Comparison of ENCODE assay signal across 11 mouse cellular contexts in the genomic region with DNA sequence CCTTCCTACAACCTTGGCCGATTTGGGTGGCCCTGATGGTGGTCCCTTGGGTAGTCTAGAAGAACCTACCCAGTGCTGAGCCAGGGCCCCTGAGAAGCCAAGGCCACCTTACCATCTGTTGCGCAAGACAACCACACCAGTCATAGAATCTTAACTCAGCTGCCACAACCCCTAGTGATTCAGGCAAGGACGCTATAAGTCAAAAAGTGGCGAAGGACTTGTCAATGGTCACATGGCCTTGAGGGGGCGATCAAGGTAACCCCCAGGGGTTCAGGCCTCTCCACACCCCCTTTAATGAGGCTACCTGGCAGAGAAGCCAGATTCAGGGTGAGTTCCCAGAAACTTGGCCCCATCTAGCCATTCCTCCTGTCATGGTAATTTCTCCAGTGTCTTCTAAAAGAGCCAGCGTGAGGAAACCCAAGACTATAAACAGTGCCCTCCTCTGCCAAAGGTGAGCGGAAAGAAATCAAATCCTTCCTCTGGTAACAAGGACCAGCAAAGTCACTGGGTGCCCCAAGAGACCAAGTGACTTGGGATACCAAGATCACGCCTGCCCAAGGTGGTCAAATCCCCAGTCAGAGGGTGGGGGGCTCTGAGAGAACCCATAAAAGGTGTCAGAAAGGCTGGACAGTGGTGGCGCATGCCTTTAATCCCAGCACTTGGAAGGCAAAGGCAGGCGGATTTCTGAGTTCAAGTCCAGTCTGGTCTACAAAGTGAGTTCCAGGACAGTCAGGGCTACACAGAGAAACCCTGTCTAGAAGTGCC. TPM values are rescaled to one million over a fixed set of nuclear protein-coding genes. Genes with fewer than 3 reads are reported as not detected.
DNase-seq lines count a peak whose midpoint lies in the region; ATAC-seq and TF ChIP-seq lines count a peak whose summit lies in the region.
"Had no signal": no experiment of that assay in that cellular context is flagged by ENCODE, and none has a peak within 500 bp of the region (broad histone marks: within the 10 kb centered on the region; RNA-seq: fewer than 3 reads in every experiment).

No protein-coding gene starts in this region.

- H3K9ac ChIP-seq in hindbrain, embryonic 14.5 days, result no peak overlapping the region
- no peak overlapping the region for H3K9ac ChIP-seq in hindbrain, embryonic 16.5 days (ENCODE audit: low read depth, low read length)
- no peak overlapping the region for H3K9ac ChIP-seq in intestine, postnatal 0 days (ENCODE audit: low read depth, low read length)

- H3K4me3 ChIP-seq in hindbrain, embryonic 14.5 days (replicated peaks; ENCODE audit: low read length), result no peak overlapping the region
- no peak overlapping the region for H3K4me3 ChIP-seq in hindbrain, embryonic 16.5 days (ENCODE audit: low read length)
- no peak overlapping the region for H3K4me3 ChIP-seq in intestine, postnatal 0 days (ENCODE audit: low read depth, low read length)
- no peak overlapping the region for H3K4me3 ChIP-seq in thymus, adult 2 months (ENCODE audit: control insufficient read depth, insufficient read depth, low read length)

- H3K9me3 ChIP-seq in hindbrain, embryonic 14.5 days (ENCODE audit: control insufficient read depth, low read length), result no peaks in the 10 kb centered on the region
- no peaks in the 10 kb centered on the region for H3K9me3 ChIP-seq in hindbrain, embryonic 16.5 days (ENCODE audit: control insufficient read depth, low read length)
- no peaks in the 10 kb centered on the region for H3K9me3 ChIP-seq in intestine, postnatal 0 days (ENCODE audit: control insufficient read depth)

- peaks cover 29% of the 10 kb centered on the region for H3K4me1 ChIP-seq in hindbrain, embryonic 14.5 days (replicated peaks; ENCODE audit: control insufficient read depth, insufficient read depth, low read length)
- H3K4me1 ChIP-seq in hindbrain, embryonic 16.5 days (ENCODE audit: control insufficient read depth, insufficient read depth, low read depth, low read length), result peaks cover 32% of the 10 kb centered on the region
- no peaks in the 10 kb centered on the region; the same call in 1 of the 2 replicates for H3K4me1 ChIP-seq in intestine, postnatal 0 days (replicated peaks; ENCODE audit: control insufficient read depth, insufficient read depth, low read length)
- peaks cover 32% of the 10 kb centered on the region for H3K4me1 ChIP-seq in thymus, adult 2 months (replicated peaks; ENCODE audit: control insufficient read depth, insufficient read depth, low read length)

- H3K36me3 ChIP-seq in hindbrain, embryonic 14.5 days (replicated peaks; ENCODE audit: control insufficient read depth, insufficient read depth), result no peaks in the 10 kb centered on the region
- no peaks in the 10 kb centered on the region for H3K36me3 ChIP-seq in hindbrain, embryonic 16.5 days (ENCODE audit: control insufficient read depth, insufficient read depth, low read length)
- H3K36me3 ChIP-seq in intestine, postnatal 0 days (ENCODE audit: control insufficient read depth, insufficient read depth), result no peaks in the 10 kb centered on the region; the same call in 1 of the 2 replicates
- no peaks in the 10 kb centered on the region for H3K36me3 ChIP-seq in thymus, adult 2 months (ENCODE audit: control insufficient read depth, insufficient read depth, low read length)

- H3K4me2 ChIP-seq in hindbrain, embryonic 14.5 days (replicated peaks), result peak overlapping the region; percentile 91; the same call in 1 of the 2 replicates
- no peak overlapping the region for H3K4me2 ChIP-seq in hindbrain, embryonic 16.5 days (ENCODE audit: low read length)
- peak overlapping the region; percentile 75; the same call in 1 of the 2 replicates for H3K4me2 ChIP-seq in intestine, postnatal 0 days (replicated peaks; ENCODE audit: low read depth)

- DNase-seq in cerebellum, adult 9-11 months, result peak; percentile 64
- no peak for DNase-seq in cerebellum, postnatal 36 days
- no peak for DNase-seq in hindbrain, embryonic 14.5 days (ENCODE audit: low spot score)
- peak; percentile 22 for DNase-seq in MN1 (ENCODE audit: low spot score)
- DNase-seq in embryo, embryonic 11 days, result no peak
- DNase-seq in thymus, adult 2 months, result no peak
- DNase-seq: cerebellum, adult 18-20 months; heart, postnatal 36 days; lung, adult 18-20 months had no signal

- H3K27me3 ChIP-seq in hindbrain, embryonic 14.5 days (ENCODE audit: control insufficient read depth, insufficient read depth, low read length), result no peaks in the 10 kb centered on the region
- H3K27me3 ChIP-seq in hindbrain, embryonic 16.5 days (replicated peaks; ENCODE audit: control insufficient read depth, insufficient read depth, low read length), result no peaks in the 10 kb centered on the region
- H3K27me3 ChIP-seq in intestine, postnatal 0 days (replicated peaks; ENCODE audit: control insufficient read depth, insufficient read depth, low read length), result no peaks in the 10 kb centered on the region
- H3K27me3 ChIP-seq in thymus, adult 2 months (ENCODE audit: control insufficient read depth, insufficient read depth, low read length), result no peaks in the 10 kb centered on the region

- peak; percentile 15; the same call in 1 of the 2 replicates for TF ChIP-seq CTCF in intestine, postnatal 0 days (IDR thresholded peaks at IDR 0.05; ENCODE audit: low read depth)
- no peak for TF ChIP-seq CTCF in thymus, adult 2 months (IDR thresholded peaks at IDR 0.05; ENCODE audit: borderline replicate concordance, control insufficient read depth, extremely low read depth, insufficient read depth, low read length, poor library complexity)

- no peak for ATAC-seq in hindbrain, embryonic 14.5 days (ENCODE audit: low FRiP score)
- ATAC-seq in hindbrain, embryonic 16.5 days, result no peak
- ATAC-seq in intestine, postnatal 0 days, result no peak

- no peak overlapping the region for H3K27ac ChIP-seq in hindbrain, embryonic 14.5 days
- no peak overlapping the region for H3K27ac ChIP-seq in hindbrain, embryonic 16.5 days (ENCODE audit: low read depth, low read length)
- H3K27ac ChIP-seq in intestine, postnatal 0 days (ENCODE audit: low read depth, low read length), result no peak overlapping the region
- H3K27ac ChIP-seq in thymus, adult 2 months (ENCODE audit: control insufficient read depth, insufficient read depth, low read length), result no peak overlapping the region

- TF ChIP-seq POLR2A in thymus, adult 2 months (IDR thresholded peaks at IDR 0.05; ENCODE audit: control insufficient read depth, extremely low read depth, insufficient read depth, low read length, poor library complexity), result no peak

- 80% methylated on average over 10 of the region's 10 CpGs for WGBS in hindbrain, embryonic 14.5 days
- 81% methylated on average over 10 of the region's 10 CpGs for WGBS in hindbrain, embryonic 16.5 days
- WGBS in intestine, postnatal 0 days, result 70% methylated on average over 10 of the region's 10 CpGs
- WGBS in thymus, adult 2 months, result 92% methylated on average over 10 of the region's 10 CpGs

RNA-seq across cellular contexts. Expression of gene Sdhb, which starts 1.1 kb away (rescaled TPM):
- 482 and 502 TPM in 2 replicates for polyA plus RNA-seq in hindbrain, embryonic 14.5 days (2014; fragmentation: Nextera tagmentation; extraction: Ambion mirVana)
- 490 and 530 TPM in 2 replicates for polyA plus RNA-seq in hindbrain, embryonic 16.5 days (2015; fragmentation: Nextera tagmentation; extraction: Ambion mirVana)
- polyA plus RNA-seq in intestine, postnatal 0 days (2015; fragmentation: Nextera tagmentation; extraction: Ambion mirVana), result 588 and 627 TPM in 2 replicates
- 194 and 239 TPM in 2 replicates for polyA plus RNA-seq in thymus, adult 2 months (2012; rRNA removed)

RNA-seq across cellular contexts. Expression of gene Atp13a2, which starts 26.8 kb away (rescaled TPM):
- polyA plus RNA-seq in hindbrain, embryonic 14.5 days (2014; fragmentation: Nextera tagmentation; extraction: Ambion mirVana), result 176 and 178 TPM in 2 replicates
- polyA plus RNA-seq in hindbrain, embryonic 16.5 days (2015; fragmentation: Nextera tagmentation; extraction: Ambion mirVana), result 185 and 196 TPM in 2 replicates
- polyA plus RNA-seq in intestine, postnatal 0 days (2015; fragmentation: Nextera tagmentation; extraction: Ambion mirVana), result 10.9 and 11.7 TPM in 2 replicates
- 300 and 301 TPM in 2 replicates for polyA plus RNA-seq in thymus, adult 2 months (2012; rRNA removed)

RNA-seq across cellular contexts. Expression of gene Mfap2, which starts 50.3 kb away (rescaled TPM):
- 164 and 190 TPM in 2 replicates for polyA plus RNA-seq in hindbrain, embryonic 14.5 days (2014; fragmentation: Nextera tagmentation; extraction: Ambion mirVana)
- polyA plus RNA-seq in hindbrain, embryonic 16.5 days (2015; fragmentation: Nextera tagmentation; extraction: Ambion mirVana), result 130 and 180 TPM in 2 replicates
- 117 and 138 TPM in 2 replicates for polyA plus RNA-seq in intestine, postnatal 0 days (2015; fragmentation: Nextera tagmentation; extraction: Ambion mirVana)
- 6.1 and 7.0 TPM in 2 replicates for polyA plus RNA-seq in thymus, adult 2 months (2012; rRNA removed)

RNA-seq across cellular contexts. Expression of gene Padi2, which starts 53.8 kb away (rescaled TPM):
- 0.74 and 1.5 TPM in 2 replicates for polyA plus RNA-seq in hindbrain, embryonic 14.5 days (2014; fragmentation: Nextera tagmentation; extraction: Ambion mirVana)
- 2.4 and 2.7 TPM in 2 replicates for polyA plus RNA-seq in hindbrain, embryonic 16.5 days (2015; fragmentation: Nextera tagmentation; extraction: Ambion mirVana)
- 1.1 and 1.2 TPM in 2 replicates for polyA plus RNA-seq in intestine, postnatal 0 days (2015; fragmentation: Nextera tagmentation; extraction: Ambion mirVana)
- polyA plus RNA-seq in thymus, adult 2 months (2012; rRNA removed), result 19.5 and 21.9 TPM in 2 replicates

Comparison
In these comparisons a context has a peak if more than half of its experiments do, and no peak if none do; other contexts are left out.
1. DNase-seq: peak in cerebellum, adult 9-11 months (single experiment) and MN1 (single experiment); none in cerebellum, postnatal 36 days (0 of 2), hindbrain, embryonic 14.5 days (single experiment), embryo, embryonic 11 days (single experiment) and thymus, adult 2 months (single experiment).
2. RNA of gene Atp13a2, which starts 26.8 kb away (polyA plus RNA-seq): 300 to 301 TPM in thymus, adult 2 months, 185 to 196 TPM in hindbrain, embryonic 16.5 days and 176 to 178 TPM in hindbrain, embryonic 14.5 days; 10.9 to 11.7 TPM in intestine, postnatal 0 days; every median in the first group is over 10 times any median in the second.
3. RNA of gene Mfap2, which starts 50.3 kb away (polyA plus RNA-seq): 164 to 190 TPM in hindbrain, embryonic 14.5 days, 117 to 138 TPM in intestine, postnatal 0 days and 130 to 180 TPM in hindbrain, embryonic 16.5 days; 6.1 to 7.0 TPM in thymus, adult 2 months; every median in the first group is over 10 times any median in the second.